Mouse (Mus musculus) myocyte (in vitro differentiated cells): ENCODE results near the gene Atp8b4.

Source experiments
- CEBPB ChIP-seq: IDR thresholded peaks from 2 replicates; pipeline ENCODE4 v1.6.1; 2011; ENCODE audit warnings: mild to moderate bottlenecking, moderate library complexity; ENCODE audit not compliant: poor library complexity, insufficient read depth, severe bottlenecking
- E2F4 ChIP-seq: IDR thresholded peaks from one replicate; pipeline ENCODE4 v1.6.1; 2011; ENCODE audit warnings: mild to moderate bottlenecking, control low read depth, moderate library complexity; ENCODE audit not compliant: insufficient read depth
- MAX ChIP-seq: IDR thresholded peaks from one replicate; pipeline ENCODE4 v1.6.1; 2011; ENCODE audit warnings: low read depth, mild to moderate bottlenecking, control low read depth
- MYOD1 ChIP-seq, 3 experiments: IDR thresholded peaks; one replicate each; pipeline ENCODE4 v1.6.1; 2011; ENCODE audit warnings: control low read depth in 2 of 3, low read depth in 2 of 3, mild to moderate bottlenecking in 2 of 3, moderate library complexity in 1 of 3; ENCODE audit not compliant: insufficient read length in 2 of 3, control insufficient read depth in 1 of 3
- MYOG ChIP-seq, 3 experiments: IDR thresholded peaks; one replicate each; pipeline ENCODE4 v1.6.1; 2011; ENCODE audit warnings: control low read depth in 2 of 3, low read depth in 2 of 3, mild to moderate bottlenecking in 2 of 3; ENCODE audit not compliant: insufficient read length in 2 of 3, control insufficient read depth in 1 of 3, insufficient read depth in 1 of 3
- POLR2A ChIP-seq: IDR thresholded peaks from one replicate; pipeline ENCODE4 v1.6.1; 2011; ENCODE audit warnings: low read depth, mild to moderate bottlenecking, control low read depth, moderate library complexity; ENCODE audit not compliant: insufficient read length
- POLR2AphosphoS2 ChIP-seq: IDR thresholded peaks from one replicate; pipeline ENCODE4 v1.6.1; 2011; ENCODE audit warnings: low read depth, control low read depth; ENCODE audit not compliant: insufficient read length
- SRF ChIP-seq: IDR thresholded peaks from one replicate; pipeline ENCODE4 v1.6.1; 2011; ENCODE audit warnings: low read depth; ENCODE audit not compliant: control insufficient read depth, insufficient read length
- TCF12 ChIP-seq: IDR thresholded peaks from one replicate; pipeline ENCODE4 v1.6.1; 2011; ENCODE audit warnings: mild to moderate bottlenecking, control low read depth; ENCODE audit not compliant: poor library complexity, insufficient read depth, severe bottlenecking
- TCF3 ChIP-seq: IDR thresholded peaks from one replicate; pipeline ENCODE4 v1.6.1; 2011; ENCODE audit warnings: low read depth, control low read depth; ENCODE audit not compliant: insufficient read length

- TF ChIP-seq TCF12 = no peak
- no peak for TF ChIP-seq MAX
- no peak for TF ChIP-seq POLR2A
- no peak for TF ChIP-seq CEBPB
- TF ChIP-seq SRF = no peak
- TF ChIP-seq MYOG (IDR thresholded peaks at IDR 0.05; ENCODE audit: control insufficient read depth in 1 of 3, insufficient read depth in 1 of 3, insufficient read length in 2 of 3, low read depth in 2 of 3) = no peak
- TF ChIP-seq POLR2AphosphoS2 = no peak
- TF ChIP-seq E2F4 = no peak
- no peak for TF ChIP-seq MYOD1 (IDR thresholded peaks at IDR 0.05; ENCODE audit: control insufficient read depth in 1 of 3, insufficient read length in 2 of 3, low read depth in 2 of 3)
- TF ChIP-seq TCF3 = no peak
These were observed 71.2 kb downstream of the Atp8b4 start for GRCm38 (mm10) chr2:126429282-126429681.
